Mouse (Mus musculus) C2C12 (cell line): Measurements from ENCODE around the gene Shkbp1. TPM values are rescaled to one million over a fixed set of nuclear protein-coding genes. Genes with fewer than 3 reads are reported as not detected.

ENCODE experiments used
- polyA plus RNA-seq: library from polyadenylated mRNA; unstranded; fragments of >200 nt; fragmentation: generic; extraction: Trizol; gene quantifications from one replicate; pipeline ENCODE4 v1.2.1, GENCODE M21; 2012; ENCODE audit warnings: missing spikeins

Gene Shkbp1
- polyA plus RNA-seq, 1 experiment = 27.6 TPM

Other genes starting within 250 kb of the Shkbp1 start
- not detected for gene Cyp2f2, start 236.1 kb downstream of the Shkbp1 start, polyA plus RNA-seq
- not detected for gene Cyp2t4, start 202.3 kb downstream of the Shkbp1 start, polyA plus RNA-seq
- gene Egln2, start 189.2 kb downstream of the Shkbp1 start, polyA plus RNA-seq = 68.8 TPM
- gene Rab4b, start 177.1 kb downstream of the Shkbp1 start, polyA plus RNA-seq = 46.6 TPM
- gene Gm21983, start 174.9 kb downstream of the Shkbp1 start, polyA plus RNA-seq = 0.06 TPM
- 0.26 TPM for gene Mia, start 174.9 kb downstream of the Shkbp1 start, polyA plus RNA-seq
- 3.2 TPM for gene BC024978, start 160.2 kb downstream of the Shkbp1 start, polyA plus RNA-seq
- gene Snrpa, start 159.7 kb downstream of the Shkbp1 start, polyA plus RNA-seq = 210 TPM
- 5.7 TPM for gene Itpkc, start 127.4 kb downstream of the Shkbp1 start, polyA plus RNA-seq
- 9.3 TPM for gene Coq8b, start 123.0 kb downstream of the Shkbp1 start, polyA plus RNA-seq
- 11.7 TPM for gene Numbl, start 97.6 kb downstream of the Shkbp1 start, polyA plus RNA-seq
- gene Ltbp4, start 18.3 kb downstream of the Shkbp1 start, polyA plus RNA-seq = 22.9 TPM
- not detected for gene Gm20479, start 1.4 kb upstream of the Shkbp1 start, polyA plus RNA-seq
- 0.25 TPM for gene Sptbn4, start 91.7 kb upstream of the Shkbp1 start, polyA plus RNA-seq
- gene Blvrb, start 92.0 kb upstream of the Shkbp1 start, polyA plus RNA-seq = 78.4 TPM
- 12.5 TPM for gene Sertad3, start 117.7 kb upstream of the Shkbp1 start, polyA plus RNA-seq
- gene Sertad1, start 130.9 kb upstream of the Shkbp1 start, polyA plus RNA-seq = 87.3 TPM
- 5.3 TPM for gene Prx, start 143.3 kb upstream of the Shkbp1 start, polyA plus RNA-seq
- gene Hipk4, start 167.2 kb upstream of the Shkbp1 start, polyA plus RNA-seq = 0.70 TPM
- 60.5 TPM for gene Pld3, start 197.2 kb upstream of the Shkbp1 start, polyA plus RNA-seq
- 26.9 TPM for gene 2310022A10Rik, start 197.2 kb upstream of the Shkbp1 start, polyA plus RNA-seq
- gene Akt2, start 235.5 kb upstream of the Shkbp1 start, polyA plus RNA-seq = 102 TPM